Mouse (Mus musculus): ENCODE data around the gene Scoc. TPM values are rescaled to one million over a fixed set of nuclear protein-coding genes. Genes with fewer than 3 reads are reported as not detected.

The Scoc gene
- polyA plus RNA-seq (2012; rRNA removed), result 288 and 319 TPM in 2 replicates

GRCm38 (mm10) chr8:83458222-83458621, at the start of gene Scoc:
Gene Scoc, minus strand, starts transcription at chr8:83458391.

DNA sequence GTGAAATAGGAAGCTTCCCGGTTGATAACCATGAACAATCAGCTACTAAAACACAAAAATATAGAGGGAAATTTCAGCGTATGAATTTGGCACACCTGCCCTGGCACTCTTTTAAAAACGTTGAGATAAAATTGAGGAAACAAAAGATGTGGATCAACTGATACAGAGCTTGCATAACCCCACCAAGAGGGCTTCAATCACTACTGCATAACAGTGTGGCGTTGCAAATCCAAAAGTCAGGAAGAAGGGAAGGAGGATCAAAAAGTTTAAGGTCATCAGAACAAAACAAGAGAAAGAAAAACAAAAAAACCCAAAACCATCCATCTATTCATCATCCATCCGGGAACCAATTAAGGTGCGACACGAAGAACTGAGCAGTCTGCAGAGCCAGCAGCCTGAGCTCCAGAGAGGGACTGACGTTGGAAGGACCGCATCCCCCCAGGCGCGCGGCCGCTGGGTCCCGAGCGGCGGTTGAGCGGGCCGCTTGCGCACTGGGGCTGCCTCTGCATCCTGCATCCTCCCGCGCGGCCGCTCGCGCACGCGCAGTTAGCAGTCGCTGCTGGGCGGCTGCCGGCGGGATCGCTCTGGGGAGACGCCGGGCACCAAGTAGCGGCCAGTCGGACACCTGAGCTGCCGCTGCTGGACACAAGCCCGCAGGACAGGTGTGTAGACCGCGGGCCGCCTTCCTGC, 68.7 kb downstream of the Scoc start, which contains the start of gene Clgn:
TSS of gene Clgn (plus strand) at position 552 of the 690 bp plus-strand sequence.

Other genes starting within 250 kb of the Scoc start
- 0.35 and 0.56 TPM in 2 replicates for gene Ucp1, start 168.0 kb downstream of the Scoc start, polyA plus RNA-seq (2012; rRNA removed)
- gene Elmod2, start 125.9 kb downstream of the Scoc start, polyA plus RNA-seq (2012; rRNA removed), result 18.7 and 20.3 TPM in 2 replicates
- not detected in 2 replicates for gene Mgat4d, start 109.9 kb downstream of the Scoc start, polyA plus RNA-seq (2012; rRNA removed)
- gene Clgn, start 68.5 kb downstream of the Scoc start, polyA plus RNA-seq (2012; rRNA removed), result 9.0 and 10.4 TPM in 2 replicates
- gene Olfr370, start 77.4 kb upstream of the Scoc start, polyA plus RNA-seq (2012; rRNA removed), result 0.03 and 0.09 TPM in 2 replicates
- gene Ndufb7, start 108.3 kb upstream of the Scoc start, polyA plus RNA-seq (2012; rRNA removed), result 322 and 325 TPM in 2 replicates
- gene Tecr, start 149.6 kb upstream of the Scoc start, polyA plus RNA-seq (2012; rRNA removed), result 1,121 and 1,193 TPM in 2 replicates
- 35.8 and 36.4 TPM in 2 replicates for gene Dnajb1, start 149.8 kb upstream of the Scoc start, polyA plus RNA-seq (2012; rRNA removed)
- 71.1 and 72.7 TPM in 2 replicates for gene Gipc1, start 194.3 kb upstream of the Scoc start, polyA plus RNA-seq (2012; rRNA removed)
- gene Ptger1, start 208.3 kb upstream of the Scoc start, polyA plus RNA-seq (2012; rRNA removed), result 1.0 and 1.2 TPM in 2 replicates
- 69.7 and 76.4 TPM in 2 replicates for gene Pkn1, start 240.8 kb upstream of the Scoc start, polyA plus RNA-seq (2012; rRNA removed)

All from central nervous system, embryonic 18 days (tissue).